Mouse (Mus musculus): Measurements from ENCODE around the gene Rps5. TPM values are rescaled to one million over a fixed set of nuclear protein-coding genes. Genes with fewer than 3 reads are reported as not detected.

The Rps5 gene
- 21.9 TPM for polyA plus RNA-seq (2014; fragmentation: Illumina TruSeq; extraction: RNeasy Lipid Tissue Mini Kit (QIAGEN cat#74804))

GRCm38 (mm10) chr7:12921705-12922465 lies at the start of gene Rps5:
Gene Rps5 (plus strand): TSS chr7:12922290.

GRCm38 (mm10) chr7:12880911-12881660 lies 41.0 kb upstream of the Rps5 start, which contains the start of gene Zfp128:
Gene Zfp128 (plus strand): TSS chr7:12881177.

GRCm38 (mm10) chr7:12897655-12898410 lies 24.3 kb upstream of the Rps5 start, which contains the start of gene Zscan22:
Gene Zscan22 (plus strand): TSS chr7:12897815.

GRCm38 (mm10) chr7:12927191-12927680 lies 5.1 kb downstream of the Rps5 start, which contains the start of gene Rnf225:
Gene Rnf225 (plus strand): TSS chr7:12927416.

GRCm38 (mm10) chr7:12965678-12966091 lies 43.6 kb downstream of the Rps5 start, which contains the start of gene Zfp324:
Gene Zfp324 (plus strand): TSS chr7:12965838.

Other genes with a start within 250 kb of the Rps5 start
- gene Vmn2r55, start 237.3 kb upstream of the Rps5 start, polyA plus RNA-seq (2014; fragmentation: Illumina TruSeq; extraction: RNeasy Lipid Tissue Mini Kit (QIAGEN cat#74804)): not detected
- not detected for gene Vmn2r56, start 187.3 kb upstream of the Rps5 start, polyA plus RNA-seq (2014; fragmentation: Illumina TruSeq; extraction: RNeasy Lipid Tissue Mini Kit (QIAGEN cat#74804))
- 5.4 TPM for gene Zscan18, start 118.7 kb upstream of the Rps5 start, polyA plus RNA-seq (2014; fragmentation: Illumina TruSeq; extraction: RNeasy Lipid Tissue Mini Kit (QIAGEN cat#74804))
- gene Zfp329, start 103.4 kb upstream of the Rps5 start, polyA plus RNA-seq (2014; fragmentation: Illumina TruSeq; extraction: RNeasy Lipid Tissue Mini Kit (QIAGEN cat#74804)): 41.2 TPM
- gene Zfp110, start 87.5 kb upstream of the Rps5 start, polyA plus RNA-seq (2014; fragmentation: Illumina TruSeq; extraction: RNeasy Lipid Tissue Mini Kit (QIAGEN cat#74804)): 38.6 TPM
- 16.4 TPM for gene Zfp128, start 41.1 kb upstream of the Rps5 start, polyA plus RNA-seq (2014; fragmentation: Illumina TruSeq; extraction: RNeasy Lipid Tissue Mini Kit (QIAGEN cat#74804))
- gene Zscan22, start 24.5 kb upstream of the Rps5 start, polyA plus RNA-seq (2014; fragmentation: Illumina TruSeq; extraction: RNeasy Lipid Tissue Mini Kit (QIAGEN cat#74804)): 8.3 TPM
- gene Rnf225, start 5.1 kb downstream of the Rps5 start, polyA plus RNA-seq (2014; fragmentation: Illumina TruSeq; extraction: RNeasy Lipid Tissue Mini Kit (QIAGEN cat#74804)): 0.17 TPM
- 5.0 TPM for gene Zfp324, start 43.5 kb downstream of the Rps5 start, polyA plus RNA-seq (2014; fragmentation: Illumina TruSeq; extraction: RNeasy Lipid Tissue Mini Kit (QIAGEN cat#74804))
- 4.0 TPM for gene Zfp446, start 55.6 kb downstream of the Rps5 start, polyA plus RNA-seq (2014; fragmentation: Illumina TruSeq; extraction: RNeasy Lipid Tissue Mini Kit (QIAGEN cat#74804))
- not detected for gene Slc27a5, start 75.9 kb downstream of the Rps5 start, polyA plus RNA-seq (2014; fragmentation: Illumina TruSeq; extraction: RNeasy Lipid Tissue Mini Kit (QIAGEN cat#74804))
- 46.6 TPM for gene Trim28, start 76.8 kb downstream of the Rps5 start, polyA plus RNA-seq (2014; fragmentation: Illumina TruSeq; extraction: RNeasy Lipid Tissue Mini Kit (QIAGEN cat#74804))
- gene Zbtb45, start 87.7 kb downstream of the Rps5 start, polyA plus RNA-seq (2014; fragmentation: Illumina TruSeq; extraction: RNeasy Lipid Tissue Mini Kit (QIAGEN cat#74804)): 0.71 TPM
- 69.3 TPM for gene Chmp2a, start 112.5 kb downstream of the Rps5 start, polyA plus RNA-seq (2014; fragmentation: Illumina TruSeq; extraction: RNeasy Lipid Tissue Mini Kit (QIAGEN cat#74804))
- gene Ube2m, start 116.0 kb downstream of the Rps5 start, polyA plus RNA-seq (2014; fragmentation: Illumina TruSeq; extraction: RNeasy Lipid Tissue Mini Kit (QIAGEN cat#74804)): 71.0 TPM
- gene Mzf1, start 132.5 kb downstream of the Rps5 start, polyA plus RNA-seq (2014; fragmentation: Illumina TruSeq; extraction: RNeasy Lipid Tissue Mini Kit (QIAGEN cat#74804)): 0.46 TPM
- not detected for gene Vmn1r85, start 172.9 kb downstream of the Rps5 start, polyA plus RNA-seq (2014; fragmentation: Illumina TruSeq; extraction: RNeasy Lipid Tissue Mini Kit (QIAGEN cat#74804))
- not detected for gene Vmn1r86, start 197.6 kb downstream of the Rps5 start, polyA plus RNA-seq (2014; fragmentation: Illumina TruSeq; extraction: RNeasy Lipid Tissue Mini Kit (QIAGEN cat#74804))
- not detected for gene Vmn1r87, start 217.9 kb downstream of the Rps5 start, polyA plus RNA-seq (2014; fragmentation: Illumina TruSeq; extraction: RNeasy Lipid Tissue Mini Kit (QIAGEN cat#74804))
- gene Vmn1r88, start 237.3 kb downstream of the Rps5 start, polyA plus RNA-seq (2014; fragmentation: Illumina TruSeq; extraction: RNeasy Lipid Tissue Mini Kit (QIAGEN cat#74804)): 0.09 TPM